Mouse (Mus musculus): ENCODE results near the gene Bicdl2. TPM values are rescaled to one million over a fixed set of nuclear protein-coding genes. Genes with fewer than 3 reads are reported as not detected.
A peak's percentile ranks its signal among the peaks of the same experiment; 100 is the strongest.

The Bicdl2 gene
- polyA plus RNA-seq, 1 experiment from 2014 or later = 1.3 TPM

DNA sequence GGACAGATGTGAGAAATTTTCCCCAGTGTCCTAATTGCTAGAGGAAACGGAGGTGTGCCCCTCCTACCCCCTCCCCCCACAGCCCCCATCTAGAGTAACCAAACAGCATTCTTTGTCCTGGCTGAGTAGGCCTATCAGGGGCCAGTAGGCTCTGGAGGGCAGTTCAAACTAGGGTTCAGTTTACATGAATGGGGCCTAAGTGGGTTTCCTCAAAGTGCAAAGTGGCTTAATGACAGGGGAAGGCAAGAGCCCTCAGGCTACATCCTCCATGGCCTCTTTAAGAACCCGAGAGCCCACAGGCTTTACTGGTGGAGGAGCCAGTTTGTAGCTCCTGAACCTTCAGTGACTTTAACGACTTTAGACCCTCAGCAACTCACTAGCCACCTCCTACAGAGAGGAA, 35.5 kb downstream of the Bicdl2 start:
- Histone ChIP-seq H3K9ac (no peak overlapping the region), H3K9me3 (no peaks in the 10 kb centered on the region), H3K4me2 (replicated peaks) (no peak overlapping the region), H3K4me3 (no peak overlapping the region), H3K27ac (no peak overlapping the region), H3K27me3 (peaks cover 33% of the 10 kb centered on the region), H3K36me3 (no peaks in the 10 kb centered on the region), H3K4me1 (peaks cover 14% of the 10 kb centered on the region)
- WGBS = 4% methylated on average over 3 of the region's 3 CpGs
- 0 out of 2 replicates have a peak, but pooled peaks have one; percentile 24 for ATAC-seq (ENCODE audit: insufficient number of reproducible peaks, insufficient read depth, low FRiP score, low TSS enrichment)

DNA sequence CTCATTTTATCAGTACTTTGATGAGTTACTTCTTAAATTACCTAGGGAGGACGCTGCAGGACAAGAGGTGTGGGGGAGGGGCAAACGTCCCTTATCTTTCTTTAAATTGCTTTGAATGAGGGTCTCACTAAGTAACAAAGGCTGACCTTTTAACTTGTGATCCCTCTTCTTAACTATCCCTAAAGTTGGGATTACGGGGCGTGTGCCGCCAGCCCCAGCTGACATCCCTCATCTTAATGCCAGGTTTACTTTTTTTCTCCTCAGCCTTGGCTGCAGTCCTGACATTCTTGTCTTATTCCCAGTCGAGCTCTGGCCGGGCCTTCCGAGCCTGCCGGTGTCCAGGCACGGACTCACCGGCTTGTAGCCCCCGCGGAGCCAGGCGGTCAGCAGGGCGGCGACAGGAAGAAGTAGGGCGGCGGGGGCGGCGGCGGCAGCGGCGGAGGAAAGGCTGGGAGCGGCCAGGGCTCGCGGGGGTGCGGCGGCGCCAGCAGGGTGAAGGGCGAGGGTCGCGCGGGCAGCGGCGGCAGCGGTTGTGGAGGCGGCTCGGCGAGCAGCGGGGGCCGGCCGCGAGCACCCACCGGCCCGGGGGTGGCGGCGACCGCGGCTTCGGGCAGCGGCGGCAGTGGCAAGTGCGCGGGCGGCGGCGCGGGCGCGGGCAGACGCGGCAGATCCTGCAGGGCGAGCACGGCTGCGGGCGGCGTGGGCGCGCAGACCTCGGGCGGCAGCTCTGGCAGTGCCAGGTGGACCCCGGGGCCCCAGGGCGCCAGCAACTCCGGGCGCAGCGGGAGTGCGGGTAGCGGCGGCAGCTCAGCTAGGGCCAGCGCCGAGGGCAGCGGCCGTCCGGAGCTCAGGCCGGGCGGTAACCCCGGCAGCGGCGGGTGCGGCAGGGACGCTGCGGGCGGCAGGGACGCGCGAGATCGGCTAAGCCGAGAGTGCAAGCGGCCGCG, 39.1 kb downstream of the Bicdl2 start:
- no peak overlapping the region for H3K27ac ChIP-seq
- H3K4me2 ChIP-seq (replicated peaks) = peak overlapping the region; percentile 100
- 0 out of 2 replicates have a peak, but pooled peaks have one; percentile 12 for ATAC-seq (ENCODE audit: insufficient number of reproducible peaks, insufficient read depth, low FRiP score, low TSS enrichment)
- peaks cover 37% of the 10 kb centered on the region for H3K27me3 ChIP-seq
- under 1% methylated on average over 85 of the region's 101 CpGs for WGBS
- peaks cover 14% of the 10 kb centered on the region for H3K4me1 ChIP-seq
- peak overlapping the region; percentile 66 for H3K4me3 ChIP-seq
- no peaks in the 10 kb centered on the region for H3K9me3 ChIP-seq
- no peaks in the 10 kb centered on the region for H3K36me3 ChIP-seq
- H3K9ac ChIP-seq = peak overlapping the region; percentile 61

DNA sequence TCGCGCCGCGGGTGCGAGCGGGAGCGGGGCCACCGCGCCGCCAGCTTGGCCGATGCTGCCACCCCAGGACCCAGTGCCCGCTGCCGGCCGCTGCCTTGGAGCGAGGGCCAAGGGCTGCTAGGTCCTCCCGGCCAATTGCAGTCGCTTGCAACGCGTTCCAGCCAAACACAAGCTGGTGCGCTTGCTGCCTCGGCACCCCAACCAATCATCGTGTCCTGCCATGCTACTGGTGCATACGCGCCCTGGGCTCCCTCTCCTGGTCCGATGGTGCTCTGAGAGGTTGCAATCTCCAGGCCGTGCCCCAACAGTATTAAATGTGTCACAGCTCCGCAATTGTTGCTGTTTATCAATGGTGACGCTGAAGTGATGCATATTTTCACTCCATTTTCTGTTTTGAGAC, 39.8 kb downstream of the Bicdl2 start:
- Histone ChIP-seq H3K9ac (peak overlapping the region; percentile 61), H3K27ac (no peak overlapping the region), H3K4me1 (peaks cover 19% of the 10 kb centered on the region), H3K4me3 (peak overlapping the region; percentile 66), H3K9me3 (no peaks in the 10 kb centered on the region), H3K4me2 (replicated peaks) (peak overlapping the region; percentile 100), H3K27me3 (peaks cover 37% of the 10 kb centered on the region), H3K36me3 (no peaks in the 10 kb centered on the region)
- ATAC-seq (ENCODE audit: insufficient number of reproducible peaks, insufficient read depth, low FRiP score, low TSS enrichment) = peak; percentile 88
- 1% methylated on average over 26 of the region's 28 CpGs for WGBS

DNA sequence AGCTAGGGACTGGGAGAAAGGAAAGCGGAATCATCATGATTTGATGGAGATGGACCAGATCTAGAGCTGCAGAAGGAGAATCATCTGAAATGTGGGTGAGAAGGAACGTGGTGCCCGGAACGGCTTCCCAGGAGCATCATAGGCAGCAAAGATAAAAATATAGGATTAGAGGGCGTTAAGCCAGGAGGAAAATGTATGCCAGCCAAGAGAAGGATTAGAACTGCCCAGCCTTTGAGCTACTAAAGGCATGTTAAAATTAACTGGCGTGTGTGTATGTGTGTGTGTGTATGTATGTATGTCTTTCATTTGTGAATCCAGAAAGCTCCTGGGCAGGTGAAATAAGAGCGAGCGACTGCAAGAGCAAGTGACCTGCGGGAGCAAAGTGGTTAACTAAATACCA, 43.0 kb downstream of the Bicdl2 start:
- Histone ChIP-seq H3K27ac (no peak overlapping the region), H3K9ac (no peak overlapping the region), H3K36me3 (no peaks in the 10 kb centered on the region), H3K27me3 (peaks cover 37% of the 10 kb centered on the region), H3K4me3 (no peak overlapping the region), H3K4me2 (replicated peaks) (no peak overlapping the region), H3K9me3 (no peaks in the 10 kb centered on the region), H3K4me1 (peaks cover 17% of the 10 kb centered on the region; the same call in 1 of the 2 replicates)
- WGBS = 84% methylated on average over 9 of the region's 9 CpGs
- ATAC-seq (ENCODE audit: insufficient number of reproducible peaks, insufficient read depth, low FRiP score, low TSS enrichment) = no peak

DNA sequence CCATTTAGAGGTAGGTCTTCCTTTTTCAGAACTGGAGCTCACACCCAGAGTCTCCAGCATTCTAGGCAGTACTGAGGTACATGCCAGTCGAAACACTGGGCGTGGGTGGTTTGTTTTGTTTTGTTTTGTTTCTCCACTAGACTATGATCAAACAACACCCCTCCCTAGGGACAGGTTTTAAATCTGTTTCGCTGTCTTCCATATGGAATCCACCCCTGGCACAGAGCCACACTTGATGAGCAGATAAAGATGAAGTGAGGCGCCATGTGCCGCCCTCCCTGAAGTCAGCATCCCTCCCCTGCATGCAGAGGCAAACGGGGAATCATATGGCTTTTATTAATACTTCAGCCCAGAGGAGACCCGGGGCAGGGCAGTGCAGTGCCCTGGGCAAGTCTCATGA, 44.4 kb downstream of the Bicdl2 start:
- no peak for ATAC-seq (ENCODE audit: insufficient number of reproducible peaks, insufficient read depth, low FRiP score, low TSS enrichment)
- Histone ChIP-seq H3K9me3 (no peaks in the 10 kb centered on the region), H3K4me1 (peaks cover 12% of the 10 kb centered on the region; the same call in 1 of the 2 replicates), H3K4me2 (replicated peaks) (no peak overlapping the region), H3K27me3 (peaks cover 23% of the 10 kb centered on the region), H3K9ac (no peak overlapping the region), H3K27ac (no peak overlapping the region), H3K36me3 (no peaks in the 10 kb centered on the region), H3K4me3 (no peak overlapping the region)
- 23% methylated on average over 7 of the region's 7 CpGs for WGBS

DNA sequence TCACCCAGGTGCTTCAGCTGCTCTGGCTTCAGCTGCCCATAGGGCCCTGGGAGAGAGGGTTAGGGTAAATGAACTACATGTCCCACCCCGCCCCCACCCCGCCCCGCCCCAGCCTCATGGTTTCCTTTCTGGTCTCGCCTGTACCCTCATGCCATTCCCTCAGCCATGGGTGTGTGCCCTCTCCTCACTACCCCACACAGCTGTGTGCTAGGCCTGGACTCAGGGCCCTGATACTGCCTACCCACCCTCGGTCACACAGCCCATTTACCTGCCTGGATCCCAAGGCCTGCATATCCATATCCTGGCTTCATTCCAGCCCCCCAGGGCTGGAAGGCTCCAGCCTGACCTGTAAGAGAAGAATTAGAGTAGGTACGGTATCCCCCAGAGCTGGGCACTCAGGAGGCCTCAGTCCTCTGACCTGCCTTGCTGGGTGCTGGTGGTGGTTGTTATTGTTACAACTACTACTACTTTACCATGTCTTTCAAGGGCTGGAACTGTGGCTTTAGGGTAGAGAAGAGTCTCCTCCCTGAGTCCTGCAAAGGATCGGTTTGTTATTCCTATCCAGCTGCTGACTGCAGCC, 45.3 kb downstream of the Bicdl2 start:
- Histone ChIP-seq H3K36me3 (no peaks in the 10 kb centered on the region), H3K4me2 (replicated peaks) (no peak overlapping the region), H3K4me1 (peaks cover 10% of the 10 kb centered on the region; the same call in 1 of the 2 replicates), H3K9me3 (no peaks in the 10 kb centered on the region), H3K27ac (no peak overlapping the region), H3K27me3 (peaks cover 15% of the 10 kb centered on the region), H3K9ac (no peak overlapping the region), H3K4me3 (no peak overlapping the region)
- ATAC-seq (ENCODE audit: insufficient number of reproducible peaks, insufficient read depth, low FRiP score, low TSS enrichment) = peak; percentile 52; the same call in 1 of the 2 replicates
- WGBS = 73% methylated on average over 7 of the region's 7 CpGs

DNA sequence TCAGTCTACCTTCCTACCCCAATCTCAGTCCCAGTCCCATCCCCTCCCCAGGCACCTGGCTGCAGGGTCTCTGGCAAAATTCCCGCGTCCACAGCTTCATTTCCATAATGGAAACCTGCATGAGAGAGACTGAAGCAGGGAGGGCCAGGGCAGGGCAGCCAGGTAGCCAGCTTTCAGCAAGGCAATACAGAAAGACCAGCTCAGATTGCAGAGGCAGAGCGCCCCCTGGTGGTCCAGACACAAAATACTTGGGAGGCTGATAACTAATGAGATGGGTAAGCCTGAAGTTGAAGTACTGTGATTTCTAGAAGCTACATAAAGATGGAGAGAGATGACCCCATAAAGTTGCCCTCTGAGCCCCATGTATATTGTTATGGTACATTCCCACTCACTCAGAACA, 45.9 kb downstream of the Bicdl2 start:
- Histone ChIP-seq H3K9ac (no peak overlapping the region), H3K27ac (no peak overlapping the region), H3K4me3 (no peak overlapping the region), H3K9me3 (no peaks in the 10 kb centered on the region), H3K4me1 (peaks cover 10% of the 10 kb centered on the region; the same call in 1 of the 2 replicates), H3K4me2 (replicated peaks) (no peak overlapping the region), H3K27me3 (peaks cover 9% of the 10 kb centered on the region; the same call in 1 of the 2 replicates), H3K36me3 (no peaks in the 10 kb centered on the region)
- 1% methylated on average over 3 of the region's 3 CpGs for WGBS
- 0 out of 2 replicates have a peak, but pooled peaks have one; percentile 13 for ATAC-seq (ENCODE audit: insufficient number of reproducible peaks, insufficient read depth, low FRiP score, low TSS enrichment)

DNA sequence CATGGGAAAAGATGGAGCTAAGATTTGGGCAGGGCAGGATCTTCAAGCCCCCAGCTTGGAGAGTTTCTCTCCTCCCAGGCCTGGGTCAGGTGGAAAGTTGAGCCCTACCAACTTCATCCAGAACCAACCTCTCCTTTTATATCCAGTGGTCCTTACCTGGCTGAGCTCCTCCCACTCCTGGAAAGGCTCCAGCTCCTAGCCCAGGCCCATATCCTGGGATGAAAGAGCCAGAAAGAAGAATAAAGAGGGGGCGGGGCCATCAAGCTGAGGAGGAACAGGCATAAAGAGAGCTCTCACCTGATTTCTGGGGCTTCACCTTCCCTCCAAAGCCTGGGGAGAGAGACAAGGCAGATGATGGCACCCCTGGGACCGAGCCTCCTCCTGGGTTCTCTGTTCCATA, 56.7 kb downstream of the Bicdl2 start:
- no peak overlapping the region for H3K27ac ChIP-seq
- ATAC-seq (ENCODE audit: insufficient number of reproducible peaks, insufficient read depth, low FRiP score, low TSS enrichment) = no peak
- no peak overlapping the region for H3K4me2 ChIP-seq (replicated peaks)
- no peaks in the 10 kb centered on the region for H3K9me3 ChIP-seq
- H3K36me3 ChIP-seq = no peaks in the 10 kb centered on the region
- H3K27me3 ChIP-seq = no peaks in the 10 kb centered on the region
- no peaks in the 10 kb centered on the region for H3K4me1 ChIP-seq
- no peak overlapping the region for H3K4me3 ChIP-seq
- H3K9ac ChIP-seq = no peak overlapping the region
- WGBS = 67% methylated on average over 2 of the region's 2 CpGs

Other genes starting within 250 kb of the Bicdl2 start
- not detected in 2 replicates for gene Vmn2r117, start 180.8 kb upstream of the Bicdl2 start, polyA plus RNA-seq (2016; fragmentation: Nextera tagmentation; extraction: Ambion mirVana)
- 24.3 and 26.8 TPM in 2 replicates for gene Zfp213, start 96.3 kb upstream of the Bicdl2 start, polyA plus RNA-seq (2016; fragmentation: Nextera tagmentation; extraction: Ambion mirVana)
- gene Zfp13, start 61.0 kb upstream of the Bicdl2 start, polyA plus RNA-seq (2016; fragmentation: Nextera tagmentation; extraction: Ambion mirVana) = 23.8 and 24.1 TPM in 2 replicates
- 0.20 and 0.67 TPM in 2 replicates for gene Zscan10, start 59.6 kb upstream of the Bicdl2 start, polyA plus RNA-seq (2016; fragmentation: Nextera tagmentation; extraction: Ambion mirVana)
- gene Mmp25, start 15.2 kb upstream of the Bicdl2 start, polyA plus RNA-seq (2016; fragmentation: Nextera tagmentation; extraction: Ambion mirVana) = 0.84 and 1.3 TPM in 2 replicates
- gene Hcfc1r1, start 13.1 kb downstream of the Bicdl2 start, polyA plus RNA-seq (2016; fragmentation: Nextera tagmentation; extraction: Ambion mirVana) = 60.3 and 61.2 TPM in 2 replicates
- gene Thoc6, start 13.4 kb downstream of the Bicdl2 start, polyA plus RNA-seq (2016; fragmentation: Nextera tagmentation; extraction: Ambion mirVana) = 49.6 and 51.7 TPM in 2 replicates
- gene Tnfrsf12a, start 17.0 kb downstream of the Bicdl2 start, polyA plus RNA-seq (2016; fragmentation: Nextera tagmentation; extraction: Ambion mirVana) = 8.6 and 9.2 TPM in 2 replicates
- gene Cldn6, start 18.7 kb downstream of the Bicdl2 start, polyA plus RNA-seq (2016; fragmentation: Nextera tagmentation; extraction: Ambion mirVana) = 49.2 and 52.4 TPM in 2 replicates
- gene Cldn9, start 23.5 kb downstream of the Bicdl2 start, polyA plus RNA-seq (2016; fragmentation: Nextera tagmentation; extraction: Ambion mirVana) = 12.6 and 13.5 TPM in 2 replicates
- 0.66 and 1.0 TPM in 2 replicates for gene 1520401A03Rik, start 62.3 kb downstream of the Bicdl2 start, polyA plus RNA-seq (2016; fragmentation: Nextera tagmentation; extraction: Ambion mirVana)
- 54.2 and 54.6 TPM in 2 replicates for gene Pkmyt1, start 65.8 kb downstream of the Bicdl2 start, polyA plus RNA-seq (2016; fragmentation: Nextera tagmentation; extraction: Ambion mirVana)
- 14.8 and 16.0 TPM in 2 replicates for gene Paqr4, start 80.4 kb downstream of the Bicdl2 start, polyA plus RNA-seq (2016; fragmentation: Nextera tagmentation; extraction: Ambion mirVana)
- 23.4 and 25.1 TPM in 2 replicates for gene Kremen2, start 85.3 kb downstream of the Bicdl2 start, polyA plus RNA-seq (2016; fragmentation: Nextera tagmentation; extraction: Ambion mirVana)
- gene Flywch1, start 111.1 kb downstream of the Bicdl2 start, polyA plus RNA-seq (2016; fragmentation: Nextera tagmentation; extraction: Ambion mirVana) = 122 and 125 TPM in 2 replicates
- 57.7 and 58.5 TPM in 2 replicates for gene Flywch2, start 125.6 kb downstream of the Bicdl2 start, polyA plus RNA-seq (2016; fragmentation: Nextera tagmentation; extraction: Ambion mirVana)
- gene Srrm2, start 130.0 kb downstream of the Bicdl2 start, polyA plus RNA-seq (2016; fragmentation: Nextera tagmentation; extraction: Ambion mirVana) = 657 and 663 TPM in 2 replicates
- 1,164 and 1,169 TPM in 2 replicates for gene Elob, start 168.6 kb downstream of the Bicdl2 start, polyA plus RNA-seq (2016; fragmentation: Nextera tagmentation; extraction: Ambion mirVana)
- gene Prss33, start 175.6 kb downstream of the Bicdl2 start, polyA plus RNA-seq (2016; fragmentation: Nextera tagmentation; extraction: Ambion mirVana) = 0.46 and 0.59 TPM in 2 replicates
- not detected in 2 replicates for gene Prss32, start 183.3 kb downstream of the Bicdl2 start, polyA plus RNA-seq (2016; fragmentation: Nextera tagmentation; extraction: Ambion mirVana)
- gene Prss41, start 183.7 kb downstream of the Bicdl2 start, polyA plus RNA-seq (2016; fragmentation: Nextera tagmentation; extraction: Ambion mirVana) = 2.2 and 2.5 TPM in 2 replicates
- gene Prss21, start 207.6 kb downstream of the Bicdl2 start, polyA plus RNA-seq (2016; fragmentation: Nextera tagmentation; extraction: Ambion mirVana) = not detected in 2 replicates
- gene Dcpp1, start 220.4 kb downstream of the Bicdl2 start, polyA plus RNA-seq (2016; fragmentation: Nextera tagmentation; extraction: Ambion mirVana) = not detected in 2 replicates
- gene Dcpp2, start 220.4 kb downstream of the Bicdl2 start, polyA plus RNA-seq (2016; fragmentation: Nextera tagmentation; extraction: Ambion mirVana) = not detected in 2 replicates